Mouse (Mus musculus) yolk sac, embryonic 10.5 days (tissue): ENCODE results near the gene Madcam1.

ENCODE experiments used
- DNase-seq: peaks from one replicate; pipeline ENCODE4 v3.0.0-alpha.2; 2017; ENCODE audit warnings: low spot score

Madcam1 gene

DNA sequence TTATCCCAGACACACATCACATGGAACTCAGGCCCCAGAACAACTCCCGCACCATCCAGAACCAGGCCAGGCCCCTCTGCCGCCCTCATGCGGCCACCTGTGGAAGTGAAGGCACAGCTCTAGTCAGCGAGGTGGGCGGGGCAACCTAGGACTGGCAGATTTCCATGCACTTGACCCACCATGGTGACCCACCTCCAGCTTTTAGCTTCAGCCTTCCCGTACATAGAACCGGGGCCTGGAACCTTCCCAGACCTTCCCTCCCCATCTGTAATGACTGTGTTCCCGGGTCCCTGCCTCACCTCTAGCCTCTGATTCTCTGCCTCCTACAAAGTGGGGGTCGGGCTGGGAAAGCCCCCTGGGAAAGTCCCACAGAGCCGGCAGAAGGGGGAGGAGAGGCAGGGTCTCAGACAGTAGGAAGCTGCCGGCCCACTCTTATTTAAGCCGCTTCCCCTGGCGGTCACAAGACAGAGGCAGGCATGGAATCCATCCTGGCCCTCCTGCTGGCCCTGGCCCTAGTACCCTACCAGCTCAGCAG is at the start of gene Madcam1:
Gene Madcam1, plus strand, starts transcription at position 429 of the 535 bp plus-strand sequence.
- DNase-seq = peak; percentile 41

DNA sequence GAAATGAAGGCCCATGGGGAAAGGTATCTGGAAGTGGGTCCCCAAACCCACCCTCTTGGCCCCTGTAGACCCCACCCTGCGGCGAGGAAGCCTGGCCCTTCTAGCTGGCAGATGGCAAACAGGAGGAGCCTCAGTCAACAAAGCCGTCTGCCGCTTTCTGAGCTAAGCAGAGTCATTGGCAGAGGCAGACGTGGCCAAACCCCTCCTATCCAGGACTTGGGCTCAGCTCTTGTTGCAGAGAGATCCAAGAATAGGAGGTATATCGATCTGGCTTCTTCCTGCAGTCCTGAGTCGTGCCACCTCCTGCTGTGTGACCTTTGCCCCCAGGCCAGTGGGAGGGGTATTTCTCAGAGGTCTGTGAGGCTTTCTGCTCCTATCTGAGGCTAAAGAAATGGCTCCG is 48.5 kb upstream of the Madcam1 start:
- peak; percentile 80 for DNase-seq

DNA sequence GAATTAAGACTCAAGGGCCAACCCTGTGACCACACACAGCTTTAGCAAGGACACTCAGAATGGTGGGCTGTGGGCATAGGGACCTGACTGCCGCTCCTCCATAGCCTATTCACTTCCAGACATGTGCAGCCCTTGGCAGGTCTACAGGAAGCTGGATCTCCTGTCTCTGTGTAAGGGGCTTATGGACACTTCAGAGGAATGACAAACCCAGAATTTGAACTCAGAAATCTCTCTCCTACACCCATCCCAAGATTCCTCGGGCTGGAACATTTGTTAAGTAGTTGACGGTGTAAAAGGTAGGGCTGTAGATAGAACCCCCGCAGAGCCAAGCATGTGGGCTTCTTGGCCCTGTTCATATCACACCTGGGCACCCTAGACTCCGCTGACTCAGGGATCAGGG is 48.0 kb upstream of the Madcam1 start:
- no peak for DNase-seq

DNA sequence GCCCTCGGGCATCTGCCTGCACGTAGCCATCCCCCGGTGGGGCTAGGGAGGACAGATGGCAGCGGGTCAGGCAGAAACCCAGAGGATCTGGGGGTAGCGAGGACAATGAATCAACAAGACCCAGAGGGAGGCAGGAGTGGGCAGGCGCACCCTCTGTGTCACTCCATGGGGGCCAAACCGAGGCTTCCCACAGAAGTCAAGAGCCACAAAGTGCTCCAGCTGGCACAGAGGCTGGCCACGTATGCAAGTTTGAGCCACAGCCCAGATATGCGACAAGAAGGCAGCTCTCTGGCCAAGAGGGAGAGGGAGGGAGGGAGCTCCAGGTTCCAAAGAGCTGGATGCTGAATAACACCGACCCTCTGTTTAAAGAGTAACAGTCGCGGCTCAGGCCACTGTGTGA is 40.4 kb upstream of the Madcam1 start:
- no peak for DNase-seq

DNA sequence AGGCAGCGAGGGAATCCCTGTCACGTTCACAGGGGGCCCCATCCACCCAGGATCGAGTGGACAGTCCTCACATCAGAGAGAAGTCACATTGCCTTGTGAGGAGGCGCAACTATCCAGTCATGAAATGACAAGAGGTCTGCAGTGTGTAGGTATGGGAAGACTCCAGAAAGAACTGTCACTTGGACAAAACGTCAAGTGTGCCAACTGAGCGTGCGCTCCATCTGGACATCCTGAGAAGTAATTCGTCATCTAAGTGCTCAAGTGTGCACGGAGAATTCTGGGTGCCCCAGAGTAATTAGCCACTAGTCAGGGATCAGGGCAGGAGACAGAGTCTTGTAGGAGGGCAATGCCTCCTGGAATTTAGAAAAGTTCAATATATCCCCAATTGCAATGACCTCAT is 39.0 kb upstream of the Madcam1 start:
- DNase-seq = no peak

DNA sequence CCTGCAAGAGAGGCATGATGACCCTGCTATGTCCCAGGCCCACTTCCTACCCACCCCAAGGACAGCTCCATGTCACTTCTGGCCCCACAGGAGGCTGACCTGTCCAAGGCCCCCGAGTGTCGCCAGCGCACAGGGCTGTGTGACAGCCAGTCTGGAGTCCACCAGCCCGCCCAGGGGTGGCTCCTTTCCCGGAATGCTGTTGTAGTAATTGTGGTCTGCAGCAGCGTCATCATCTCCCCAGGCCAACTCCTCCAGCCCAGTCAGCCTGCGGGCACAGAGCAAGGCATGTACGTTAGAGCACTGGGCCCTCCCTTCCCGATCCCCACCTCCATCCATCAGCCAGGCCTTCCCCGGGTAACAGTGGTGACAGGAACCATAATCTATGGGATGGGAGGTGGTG is 38.2 kb upstream of the Madcam1 start:
- no peak for DNase-seq

DNA sequence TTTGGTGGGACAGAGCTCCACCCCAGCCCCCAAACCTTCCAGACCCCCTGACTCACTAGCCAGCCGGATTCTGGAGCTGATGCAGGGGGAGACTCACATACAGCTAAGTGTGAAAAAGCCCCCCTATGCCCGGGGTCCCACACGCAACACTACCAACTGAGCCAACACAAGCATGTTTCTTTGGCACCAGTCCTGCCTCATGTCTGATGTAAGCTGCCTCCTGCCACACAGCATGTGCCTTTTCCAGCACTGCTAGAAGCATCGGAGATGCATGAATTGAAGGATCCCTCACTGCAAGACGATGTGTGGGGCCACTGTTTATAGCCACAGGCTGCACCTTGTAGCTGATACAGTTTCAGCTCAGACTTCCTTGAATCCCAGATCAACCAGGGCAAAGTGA is 36.0 kb upstream of the Madcam1 start:
- no peak for DNase-seq

DNA sequence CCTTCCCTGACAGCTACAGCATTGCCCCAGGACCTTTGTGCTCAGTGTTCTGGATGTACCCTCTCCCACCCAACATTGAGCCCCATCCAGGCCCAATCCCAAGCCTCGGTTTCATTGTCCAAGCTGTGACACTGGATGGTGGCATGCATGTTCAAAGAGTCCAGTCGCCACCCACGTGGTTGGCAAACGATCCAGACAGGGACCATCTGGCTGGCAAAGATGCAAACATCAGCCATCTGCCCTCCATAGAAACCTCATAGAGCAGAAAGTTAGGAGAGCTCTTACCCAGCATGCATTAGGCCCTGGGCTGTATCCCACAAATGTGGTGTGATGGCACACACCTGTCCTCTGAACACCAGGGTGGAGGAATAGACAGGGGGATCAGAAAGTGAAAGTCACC is 32.9 kb upstream of the Madcam1 start:
- DNase-seq = no peak

DNA sequence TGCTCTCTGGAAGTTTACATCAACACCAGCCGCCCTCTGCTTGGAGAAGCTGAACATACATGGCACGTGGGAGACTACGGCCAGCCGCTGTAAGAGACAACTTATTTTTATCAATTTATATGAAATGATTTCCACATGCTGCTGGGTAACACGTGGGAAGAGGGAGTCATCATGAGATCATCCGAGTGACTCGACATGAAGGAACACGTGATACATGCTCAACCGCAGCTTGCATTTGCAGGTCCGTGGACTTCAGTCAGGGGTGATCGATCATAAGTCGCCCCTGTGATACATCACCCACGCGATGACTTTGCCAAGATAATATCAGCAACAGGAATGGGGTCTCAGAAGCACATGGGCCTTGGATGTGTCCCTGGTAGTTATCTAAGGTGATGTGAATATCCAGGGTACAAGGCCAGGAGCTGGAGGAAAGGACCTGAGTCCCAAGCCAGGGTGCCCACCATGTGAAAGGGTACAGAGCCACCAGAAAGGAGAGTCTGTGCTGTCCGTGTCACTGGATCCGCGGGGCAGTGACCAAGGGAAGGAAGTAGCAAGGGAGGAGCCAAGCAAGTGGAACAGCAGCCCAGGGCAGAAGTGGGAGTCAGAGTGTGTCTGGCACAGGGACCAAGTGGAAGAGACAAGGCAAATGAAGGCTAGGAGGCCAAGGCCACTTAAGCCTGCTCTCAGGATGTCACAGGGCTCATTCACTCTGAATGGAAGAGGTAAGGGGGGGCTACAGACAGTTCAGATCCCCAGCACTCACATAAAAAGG is 31.2 kb upstream of the Madcam1 start:
- no peak for DNase-seq

DNA sequence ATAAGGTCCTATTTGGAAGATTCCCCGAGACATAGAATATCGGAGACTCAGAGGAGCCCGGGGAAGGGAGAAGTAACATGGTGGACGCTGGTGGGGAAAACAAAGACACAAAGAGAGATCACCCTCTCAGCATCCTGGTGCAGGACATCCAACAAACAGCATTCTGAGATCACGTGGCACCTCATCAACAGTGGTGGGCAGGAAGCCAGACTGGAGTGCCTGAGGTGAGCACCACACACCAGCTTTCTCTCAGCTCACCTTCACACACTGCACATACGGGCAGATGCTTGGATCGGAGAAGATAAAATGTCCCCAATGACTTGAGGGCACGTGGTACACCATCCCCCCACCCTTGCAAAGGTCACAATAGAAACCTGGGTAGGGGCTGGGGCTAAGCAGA is 28.1 kb upstream of the Madcam1 start:
- no peak for DNase-seq

DNA sequence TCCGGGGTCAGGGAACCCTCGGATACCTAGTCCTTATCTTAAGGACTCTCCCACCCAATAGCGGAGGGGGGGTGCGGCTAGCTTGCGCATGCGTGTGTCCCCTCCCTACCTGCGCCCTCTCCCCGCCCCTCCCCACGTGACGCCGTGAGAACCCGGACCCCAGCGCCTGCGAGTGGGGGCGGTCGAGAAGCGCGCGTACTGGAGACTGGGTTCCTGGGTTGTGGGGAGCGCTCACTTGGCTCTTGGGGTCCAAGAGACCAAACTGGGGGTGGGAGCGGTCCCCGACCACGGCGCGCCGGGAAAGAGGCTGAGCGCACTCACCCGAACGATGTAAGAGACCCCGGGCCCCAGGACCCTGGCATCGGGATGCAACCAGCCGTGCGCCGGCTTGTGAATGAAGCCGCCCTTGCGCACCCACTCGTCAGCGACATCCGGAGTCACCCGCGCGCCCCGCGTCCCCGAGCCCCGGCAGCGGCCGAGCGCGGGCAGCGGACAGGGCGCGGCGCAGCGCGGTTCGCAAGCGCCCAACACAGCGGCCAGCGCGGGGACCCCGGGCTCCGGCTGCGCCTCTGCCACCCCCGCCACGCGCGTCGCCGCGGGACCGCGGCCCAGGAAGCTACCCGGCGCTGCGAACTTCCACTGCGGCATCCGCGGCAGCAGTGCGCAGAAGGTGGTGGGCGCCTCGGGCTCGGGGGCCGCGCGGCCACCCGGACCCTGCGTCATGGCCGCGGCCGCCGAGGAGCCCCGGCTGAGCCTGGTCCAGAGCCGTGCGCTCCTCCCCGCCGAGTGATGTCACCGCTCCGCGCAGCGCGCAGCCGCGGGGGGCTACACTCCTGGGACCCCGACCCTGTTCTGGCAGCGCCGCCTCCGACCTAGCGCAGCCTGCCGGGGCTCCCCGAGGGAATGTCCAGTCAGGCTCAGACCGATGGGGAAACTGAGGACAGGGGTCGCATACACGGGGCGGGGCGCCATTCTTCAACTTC is 26.9 kb upstream of the Madcam1 start, which contains the start of gene Shc2:
Gene Shc2, minus strand, starts transcription at position 791 of the 983 bp plus-strand sequence.
- peak; percentile 34 for DNase-seq

DNA sequence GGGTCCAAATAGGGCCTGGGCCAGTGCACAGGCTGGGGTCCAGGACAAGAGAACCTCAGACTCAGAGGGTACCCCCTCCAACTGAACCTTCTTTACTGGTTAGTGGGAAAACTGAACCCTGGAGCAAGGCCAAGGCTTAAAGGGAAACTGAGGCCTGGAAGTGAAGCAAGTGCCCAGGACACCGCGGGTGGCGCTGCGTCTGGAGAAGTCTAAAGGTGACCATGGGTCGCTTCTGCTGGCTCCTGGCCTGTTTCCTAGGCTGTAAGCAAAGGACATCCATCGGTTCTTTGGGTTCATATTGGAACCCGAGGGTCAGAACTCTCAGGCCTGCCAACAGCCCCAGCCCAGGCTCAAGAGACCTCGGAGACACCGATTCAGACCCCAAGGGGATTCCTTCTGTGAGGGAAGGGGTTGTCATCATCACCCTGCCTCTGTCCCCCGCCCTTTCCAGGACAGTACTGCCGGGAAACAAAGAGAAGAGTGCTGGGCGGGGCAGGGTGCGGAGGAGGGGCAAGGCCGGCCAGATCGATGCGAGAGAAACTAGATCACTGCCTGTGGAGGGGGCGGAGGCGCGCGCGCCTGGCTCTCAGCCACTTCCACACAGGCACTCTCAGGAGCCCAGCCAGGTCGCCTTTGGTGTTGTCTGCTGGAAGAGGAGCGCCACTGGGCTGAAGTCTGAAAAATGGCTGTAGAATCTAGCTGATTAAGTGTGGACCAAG is 25.7 kb upstream of the Madcam1 start:
- no peak for DNase-seq

DNA sequence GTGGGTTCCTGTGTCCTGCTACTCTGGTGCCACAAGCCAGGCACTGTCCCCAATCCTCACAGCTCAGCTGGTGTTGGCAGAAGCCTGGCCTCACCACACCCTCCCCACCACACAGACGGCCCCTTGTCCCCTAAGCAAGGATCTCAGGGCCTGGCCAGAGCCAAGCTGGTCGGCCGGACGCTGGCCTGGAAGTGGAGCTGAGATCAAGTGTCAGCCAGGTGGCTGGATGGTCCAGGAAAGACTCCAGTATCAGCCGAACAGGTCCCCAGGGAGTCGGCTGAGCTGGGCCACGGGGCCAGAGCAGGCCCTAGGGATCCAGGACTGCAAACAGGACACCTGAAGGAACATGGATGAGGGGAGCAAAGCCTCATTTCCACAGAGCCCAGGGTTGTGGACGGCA is 18.6 kb upstream of the Madcam1 start, which contains the start of gene Odf3l2:
Gene Odf3l2, minus strand, starts transcription at position 28 of the 400 bp plus-strand sequence.
- no peak for DNase-seq

DNA sequence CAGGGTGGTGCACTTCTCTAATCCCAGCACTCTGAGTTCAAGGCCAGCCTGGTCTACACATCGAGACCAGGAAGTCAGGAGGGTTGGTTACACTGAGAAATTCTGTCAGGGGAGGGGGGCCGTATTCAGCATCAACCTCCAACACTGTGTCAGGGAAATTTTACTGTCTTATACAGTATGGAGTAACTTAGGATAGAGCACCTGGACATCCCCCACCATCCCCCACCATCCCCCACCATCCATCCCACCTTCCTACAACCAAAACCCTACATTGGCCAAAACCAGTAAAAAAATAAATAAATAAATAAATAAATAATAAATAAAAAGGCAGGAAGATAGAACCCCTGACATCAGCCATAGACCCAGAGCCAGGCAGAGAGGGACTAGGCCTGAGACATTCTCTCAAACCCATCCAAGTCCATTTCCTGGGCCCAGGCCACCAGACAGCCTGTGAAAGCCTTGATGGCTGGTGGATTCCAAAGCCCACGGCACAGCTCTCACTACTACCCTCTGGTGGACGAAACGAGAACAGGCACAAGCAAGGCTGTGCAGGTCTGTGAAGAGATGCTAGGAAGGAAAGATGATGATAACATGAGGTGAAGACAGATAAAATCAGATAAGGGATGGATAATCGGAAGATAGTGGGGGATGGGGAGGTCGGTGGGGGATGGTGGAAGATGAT is 15.1 kb upstream of the Madcam1 start:
- no peak for DNase-seq

DNA sequence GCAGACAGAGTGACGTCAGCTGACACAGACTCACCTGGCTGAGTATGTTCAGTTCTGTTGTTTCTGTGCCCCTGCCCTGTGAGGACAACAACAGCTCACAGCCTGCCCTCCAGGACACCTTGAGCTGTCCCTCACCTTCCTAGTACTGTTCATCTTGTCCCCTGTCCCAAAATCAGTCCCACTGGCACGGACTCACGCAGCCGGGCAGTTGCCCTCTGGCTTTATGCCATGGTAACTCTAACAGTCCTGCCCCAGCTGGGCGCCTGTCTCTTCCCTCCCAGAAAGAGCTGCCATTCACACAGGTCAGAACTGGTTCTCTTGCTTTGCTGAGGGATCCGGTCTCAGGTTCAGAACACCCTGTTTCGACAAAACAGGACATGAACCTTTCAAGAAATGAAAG is 11.6 kb upstream of the Madcam1 start:
- DNase-seq = no peak

DNA sequence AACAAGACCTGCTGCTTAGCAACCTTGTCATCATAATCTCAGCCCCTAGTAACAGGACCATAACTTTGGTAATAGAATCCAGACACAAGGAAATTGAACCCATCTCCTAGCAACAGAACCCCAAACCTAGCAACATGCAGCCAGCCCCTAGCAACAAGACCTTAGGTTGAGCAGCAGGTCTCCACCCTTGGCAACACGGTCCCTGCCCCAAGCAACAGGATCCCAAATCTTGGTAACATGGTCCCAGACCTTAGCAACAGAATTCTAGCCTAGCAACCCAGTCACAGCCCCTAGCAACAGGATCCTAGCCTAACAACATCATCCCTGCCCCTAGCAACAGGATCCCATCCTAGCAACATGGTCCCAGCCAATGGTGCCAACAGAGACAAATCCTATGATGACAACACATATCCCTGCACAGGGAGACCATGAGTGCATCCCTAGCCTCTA is 9.4 kb upstream of the Madcam1 start:
- no peak for DNase-seq

DNA sequence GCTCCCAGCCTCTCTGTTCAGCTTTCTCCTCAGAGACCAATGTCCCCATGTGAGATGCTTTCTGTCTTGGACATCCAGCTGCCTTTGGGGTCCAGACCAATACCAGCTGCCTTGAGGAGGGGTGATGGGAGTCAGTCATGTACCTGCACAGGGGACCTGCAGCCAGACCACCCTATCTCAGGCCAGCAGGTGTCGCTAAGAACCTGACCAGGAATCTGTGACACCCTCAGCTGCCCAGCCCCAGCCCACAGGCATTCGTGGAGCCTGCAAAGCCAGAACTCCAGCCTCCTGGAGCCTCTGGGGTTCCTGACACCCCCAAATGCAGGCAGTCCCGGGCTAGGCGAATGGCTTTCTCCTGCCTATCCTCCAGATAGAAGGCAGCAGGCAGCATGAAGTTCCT is 5.5 kb upstream of the Madcam1 start:
- no peak for DNase-seq

DNA sequence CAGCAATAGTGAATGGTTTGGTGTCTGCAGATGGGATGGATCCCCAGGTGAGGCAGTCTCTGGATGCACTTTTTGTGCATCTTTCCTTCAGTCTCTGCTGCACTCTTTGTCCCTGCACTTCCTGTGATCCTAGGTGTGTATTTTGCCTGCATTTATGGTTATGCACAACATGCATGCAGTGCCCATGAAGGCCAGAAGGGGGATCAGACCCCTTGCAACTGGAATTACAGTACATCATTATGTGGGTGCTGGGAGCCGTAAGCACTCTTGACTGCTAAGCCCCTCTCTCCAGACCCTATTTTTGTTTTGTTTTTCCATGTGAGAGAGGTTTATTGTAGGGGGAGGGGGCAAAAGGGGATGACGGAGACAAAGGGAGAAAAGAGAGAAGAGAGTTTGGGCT is 4.1 kb upstream of the Madcam1 start:
- DNase-seq = no peak

DNA sequence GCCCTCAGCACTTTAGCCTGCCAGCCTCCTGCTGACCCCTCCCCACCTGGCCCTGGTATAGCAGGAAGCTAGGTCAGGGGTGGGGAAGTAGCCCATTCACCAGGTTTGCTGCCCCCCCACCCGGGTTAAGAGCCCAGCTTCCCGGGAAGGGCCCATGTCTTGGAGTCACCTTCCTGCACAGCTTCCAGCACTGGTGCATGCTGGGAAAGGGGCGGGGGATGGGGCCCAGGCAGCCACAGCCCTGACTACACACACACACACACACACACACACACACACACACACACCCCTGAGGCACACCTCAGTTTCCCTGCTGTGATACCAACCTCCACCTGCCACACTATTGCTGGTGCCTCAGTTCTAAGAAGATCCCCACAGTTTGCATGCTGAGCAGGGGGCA is 2.5 kb upstream of the Madcam1 start:
- DNase-seq = no peak

DNA sequence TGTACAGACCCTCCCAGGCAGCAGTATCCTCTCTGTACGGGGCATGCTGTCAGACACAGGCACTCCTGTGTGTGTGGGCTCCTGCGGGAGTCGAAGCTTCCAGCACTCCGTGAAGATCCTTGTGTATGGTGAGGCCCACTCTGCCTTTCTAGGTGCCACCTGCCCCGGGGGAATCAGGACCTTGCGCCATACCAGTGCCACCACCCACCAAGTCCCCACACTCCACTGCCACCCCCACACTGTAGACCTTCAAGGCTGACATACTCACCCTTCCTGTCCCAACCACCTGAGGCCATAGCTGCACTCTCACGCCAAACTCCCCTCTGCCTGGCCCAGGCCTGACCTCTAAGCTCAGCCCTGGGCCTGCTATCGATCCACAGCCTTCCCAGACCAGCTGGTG is 692 bp downstream of the Madcam1 start:
- no peak for DNase-seq

DNA sequence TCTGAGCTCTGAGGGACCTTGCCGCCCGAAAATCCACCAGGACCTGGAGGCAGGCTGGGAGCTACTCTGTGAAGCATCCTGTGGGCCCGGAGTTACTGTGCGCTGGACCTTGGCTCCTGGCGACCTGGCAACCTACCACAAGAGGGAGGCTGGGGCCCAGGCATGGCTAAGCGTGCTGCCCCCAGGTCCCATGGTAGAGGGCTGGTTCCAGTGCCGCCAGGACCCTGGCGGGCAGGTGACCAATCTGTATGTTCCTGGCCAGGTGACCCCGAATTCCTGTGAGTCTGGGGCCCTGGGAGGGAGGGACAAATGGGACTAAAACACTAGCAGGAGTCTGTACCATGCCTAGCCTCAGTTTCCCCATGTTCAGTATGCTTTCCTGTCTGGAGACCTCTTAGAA is 2.1 kb downstream of the Madcam1 start:
- no peak for DNase-seq
